Mouse (Mus musculus) hindbrain, embryonic 13.5 days (tissue): ENCODE measurements around the gene Rhod. TPM values are rescaled to one million over a fixed set of nuclear protein-coding genes. Genes with fewer than 3 reads are reported as not detected.
A peak's percentile ranks its signal among the peaks of the same experiment; 100 is the strongest.

Experiments
- ATAC-seq: fragments of 200-750 bp; cut with Nextera tagmentation; 2 replicates; pipeline ENCODE4 v1.8.0; 2017; ENCODE audit warnings: moderate TSS enrichment; ENCODE audit not compliant: low FRiP score
- H3K27ac ChIP-seq: fragments of 300-500 bp; sonication (generic); 2 replicates; pipeline ENCODE4 v1.5.1; 2015; ENCODE audit warnings: inconsistent platforms, mild to moderate bottlenecking, moderate library complexity
- H3K27me3 ChIP-seq: fragments of 300-500 bp; sonication (generic); 2 replicates; pipeline ENCODE4 v1.6.1; 2015; ENCODE audit warnings: mild to moderate bottlenecking, inconsistent platforms
- H3K36me3 ChIP-seq: fragments of 300-500 bp; sonication (generic); 2 replicates; pipeline ENCODE4 v1.6.1; 2015; ENCODE audit warnings: mild to moderate bottlenecking, inconsistent platforms
- H3K4me1 ChIP-seq: fragments of 300-500 bp; sonication (generic); replicated peaks from 2 replicates; pipeline ENCODE4 v1.6.1; 2015; ENCODE audit warnings: inconsistent platforms
- H3K4me2 ChIP-seq: fragments of 300-500 bp; sonication (generic); 2 replicates; pipeline ENCODE4 v1.6.1; 2015; ENCODE audit warnings: inconsistent platforms, mild to moderate bottlenecking, moderate library complexity
- H3K4me3 ChIP-seq: fragments of 300-500 bp; sonication (generic); 2 replicates; pipeline ENCODE4 v1.5.1; 2015; ENCODE audit warnings: mild to moderate bottlenecking, inconsistent platforms
- H3K9ac ChIP-seq: fragments of 300-500 bp; sonication (generic); 2 replicates; pipeline ENCODE4 v1.6.1; 2015; ENCODE audit warnings: mild to moderate bottlenecking, inconsistent platforms
- H3K9me3 ChIP-seq: fragments of 300-500 bp; sonication (generic); 2 replicates; pipeline ENCODE4 v1.6.1; 2016; ENCODE audit warnings: inconsistent platforms
- WGBS: fragments of 180-500 bp; shearing (Covaris S2); methylation state at CpG from one replicate; pipeline ENCODE4 v1.1.7; 2015; 5-methylcytosine and 5-hydroxymethylcytosine counted together
- polyA plus RNA-seq: library from polyadenylated mRNA; unstranded; fragments of >200 nt; fragmentation: Nextera tagmentation; extraction: Ambion mirVana; gene quantifications from 2 replicates; pipeline ENCODE4 v1.2.1, GENCODE M21; 2015

The Rhod gene
- polyA plus RNA-seq, 1 experiment from 2014 or later = 7.8 TPM

DNA sequence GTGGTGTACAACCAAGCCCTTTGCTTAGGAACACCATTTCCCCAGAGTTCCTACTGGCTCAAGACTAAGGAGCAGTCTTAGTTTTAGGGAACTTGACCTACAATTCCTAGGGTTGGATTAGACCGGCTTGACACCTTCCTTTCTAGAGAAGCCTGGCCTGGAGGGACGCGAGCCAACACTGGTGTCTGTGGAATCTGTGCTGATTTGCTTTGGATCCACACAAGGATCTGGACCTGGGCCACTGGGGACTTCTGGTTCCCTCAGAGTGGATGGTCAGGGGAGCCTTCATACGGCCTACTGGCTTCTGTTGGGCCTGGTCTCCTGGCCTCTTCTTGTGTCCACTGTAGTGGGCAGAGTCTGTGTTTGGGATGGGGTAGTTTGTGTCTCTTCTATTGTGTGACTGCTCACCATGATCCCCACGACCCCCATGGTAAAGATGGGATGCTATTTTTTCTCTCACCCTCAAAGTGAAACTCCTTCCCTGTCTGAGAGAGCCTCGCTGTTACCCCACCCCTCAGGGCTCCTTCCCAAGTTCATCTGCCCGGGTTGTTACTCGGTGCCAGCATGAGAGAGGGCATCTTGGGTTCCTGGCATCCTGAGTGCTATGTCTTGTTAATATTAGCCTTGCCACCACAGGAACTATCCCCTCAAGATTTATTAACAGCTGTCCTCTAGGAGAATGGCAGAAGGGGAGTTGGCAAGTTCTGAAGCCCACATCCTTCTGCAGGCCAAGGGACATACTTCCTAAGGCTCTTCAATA lies 7.6 kb upstream of the Rhod start:
- no peaks in the 10 kb centered on the region for H3K9me3 ChIP-seq
- no peaks in the 10 kb centered on the region for H3K36me3 ChIP-seq
- no peak overlapping the region for H3K4me2 ChIP-seq
- no peak for ATAC-seq
- H3K4me3 ChIP-seq = no peak overlapping the region
- peaks cover 3% of the 10 kb centered on the region for H3K4me1 ChIP-seq
- WGBS = 89% methylated on average over 8 of the region's 8 CpGs
- no peaks in the 10 kb centered on the region for H3K27me3 ChIP-seq
- no peak overlapping the region for H3K9ac ChIP-seq
- H3K27ac ChIP-seq = no peak overlapping the region

DNA sequence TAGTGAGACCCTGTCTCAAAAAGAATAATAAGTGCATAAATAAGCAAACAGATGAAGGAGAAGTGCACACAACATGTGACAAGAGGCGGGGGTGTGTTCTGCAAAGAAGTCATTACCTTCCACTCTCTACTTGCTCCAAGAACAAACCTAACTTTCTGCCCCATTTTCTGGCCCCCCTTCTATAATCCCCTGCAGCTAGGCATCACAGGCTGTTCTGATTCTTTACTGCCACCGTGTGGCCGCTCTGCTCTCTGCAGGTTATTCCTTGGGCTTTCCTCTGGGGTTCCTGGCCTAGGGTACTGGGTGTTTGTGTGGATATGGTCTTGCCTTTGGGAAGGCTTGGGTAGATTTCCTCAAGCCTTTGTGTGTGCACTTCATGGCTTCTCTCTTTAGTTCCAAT lies 3.2 kb upstream of the Rhod start:
- ATAC-seq = no peak

DNA sequence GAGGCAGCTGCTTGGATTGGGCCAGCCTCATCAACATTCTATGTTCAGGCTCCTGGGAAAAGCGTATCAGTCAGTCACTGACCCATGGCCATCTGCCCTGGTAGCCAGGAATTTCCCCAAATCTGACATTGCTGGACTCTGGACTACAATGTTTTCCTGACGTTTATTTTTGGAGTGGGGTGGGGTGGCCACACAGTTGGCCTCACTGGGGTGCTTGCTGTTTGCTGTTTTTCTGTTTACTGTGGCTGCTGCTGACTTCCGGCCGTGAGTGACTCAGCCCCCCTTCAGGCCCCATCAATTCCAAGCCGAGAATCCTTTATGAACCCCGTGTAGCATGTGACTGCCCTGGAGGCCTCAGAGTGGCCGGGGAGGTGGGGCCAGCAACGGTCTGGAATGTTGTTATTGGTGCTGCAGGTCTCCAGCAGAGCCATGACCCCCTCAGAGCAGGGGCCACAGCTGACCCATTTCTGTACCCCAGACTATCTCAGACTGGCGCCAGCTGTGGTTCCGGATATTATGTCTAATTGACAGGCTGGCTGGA lies 2.5 kb upstream of the Rhod start:
- H3K9ac ChIP-seq = no peak overlapping the region
- H3K4me1 ChIP-seq = peaks cover 19% of the 10 kb centered on the region
- WGBS = 30% methylated on average over 10 of the region's 10 CpGs
- H3K4me3 ChIP-seq = no peak overlapping the region
- peaks cover 35% of the 10 kb centered on the region for H3K27me3 ChIP-seq
- H3K27ac ChIP-seq = 0 out of 2 replicates have a peak overlapping the region, but pooled peaks have one; percentile 6
- H3K9me3 ChIP-seq = no peaks in the 10 kb centered on the region
- no peak overlapping the region for H3K4me2 ChIP-seq
- no peak for ATAC-seq
- no peaks in the 10 kb centered on the region for H3K36me3 ChIP-seq

More for the DNA sequence above, 3.2 kb upstream of the Rhod start:
- peaks cover 19% of the 10 kb centered on the region for H3K4me1 ChIP-seq
- peaks cover 35% of the 10 kb centered on the region for H3K27me3 ChIP-seq
- 11% methylated on average over 3 of the region's 3 CpGs for WGBS
- H3K4me3 ChIP-seq = no peak overlapping the region
- H3K27ac ChIP-seq = no peak overlapping the region
- H3K36me3 ChIP-seq = no peaks in the 10 kb centered on the region
- no peak overlapping the region for H3K4me2 ChIP-seq
- H3K9me3 ChIP-seq = no peaks in the 10 kb centered on the region
- no peak overlapping the region for H3K9ac ChIP-seq

DNA sequence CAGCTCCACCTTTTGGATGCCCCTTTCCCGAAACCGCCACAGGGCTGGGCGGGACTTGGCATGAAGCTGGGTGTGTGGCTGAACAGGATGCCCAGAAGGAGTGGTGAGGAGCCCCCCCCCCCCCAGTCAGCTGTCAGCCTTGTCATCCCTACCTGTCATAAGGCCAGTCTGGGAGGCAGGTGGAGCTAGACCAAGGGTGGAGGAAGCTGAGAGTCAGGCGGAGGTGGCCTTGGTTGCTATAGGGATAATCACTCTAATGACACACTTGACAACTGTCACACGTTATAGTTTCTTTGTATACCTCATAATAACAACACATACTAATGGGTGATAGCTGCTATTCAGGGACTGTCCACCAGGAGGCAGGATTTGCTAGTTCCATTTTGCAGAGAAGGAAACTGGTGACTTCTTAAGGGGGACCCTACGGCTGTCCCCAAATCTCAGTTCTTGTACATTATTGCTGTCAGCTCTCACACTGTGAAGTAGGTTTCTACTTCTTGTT lies 1.9 kb upstream of the Rhod start:
- Histone ChIP-seq H3K36me3 (no peaks in the 10 kb centered on the region), H3K4me1 (peaks cover 19% of the 10 kb centered on the region), H3K9me3 (no peaks in the 10 kb centered on the region), H3K4me2 (no peak overlapping the region), H3K4me3 (no peak overlapping the region), H3K9ac (no peak overlapping the region), H3K27ac (no peak overlapping the region), H3K27me3 (peaks cover 35% of the 10 kb centered on the region)
- WGBS = 29% methylated on average over 6 of the region's 6 CpGs
- no peak for ATAC-seq

DNA sequence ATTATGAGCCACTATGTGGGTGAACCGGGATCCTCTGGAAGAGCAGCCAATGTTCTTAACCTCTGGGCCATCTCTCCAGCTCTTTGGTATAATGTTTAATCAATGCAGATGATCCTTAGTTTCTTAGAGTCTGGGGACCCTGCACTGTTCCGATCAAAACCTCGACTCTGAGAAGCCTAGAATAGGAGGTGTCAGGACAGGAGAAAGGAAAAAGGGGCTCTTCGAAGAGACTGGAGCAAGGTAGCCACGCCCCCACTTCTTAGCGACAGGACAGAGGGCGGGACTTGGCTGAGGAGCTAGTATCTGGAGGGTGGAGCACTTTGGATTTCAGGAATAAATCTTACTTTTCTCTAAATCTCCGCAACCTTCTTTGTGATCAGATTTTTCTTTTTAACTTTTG lies 990 bp upstream of the Rhod start:
- H3K4me2 ChIP-seq = no peak overlapping the region
- no peak for ATAC-seq
- WGBS = 15% methylated on average over 8 of the region's 8 CpGs

DNA sequence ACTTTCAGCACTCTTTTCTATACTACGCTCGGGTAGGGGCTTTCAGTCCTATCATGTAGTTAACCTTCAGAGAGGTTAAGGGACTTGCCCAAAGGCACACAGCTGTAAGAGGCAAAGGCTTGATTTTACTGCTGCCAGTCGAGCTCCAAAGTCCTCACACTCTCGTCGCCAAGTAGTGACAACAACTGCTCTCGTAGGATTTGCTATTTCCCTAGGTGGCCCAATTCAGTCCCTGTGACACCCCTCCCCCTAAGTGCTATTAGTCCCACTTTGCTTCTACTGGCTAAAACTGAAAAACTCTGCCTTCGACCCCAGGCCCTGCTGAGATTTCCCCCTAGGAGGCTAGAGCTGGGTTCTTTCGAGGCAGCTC lies 456 bp downstream of the Rhod start:
- 11% methylated on average over 8 of the region's 8 CpGs for WGBS
- no peaks in the 10 kb centered on the region for H3K36me3 ChIP-seq
- H3K9me3 ChIP-seq = no peaks in the 10 kb centered on the region
- H3K9ac ChIP-seq = peak overlapping the region; percentile 66
- H3K4me1 ChIP-seq = peaks cover 19% of the 10 kb centered on the region
- H3K27ac ChIP-seq = no peak overlapping the region
- H3K4me3 ChIP-seq = peak overlapping the region; percentile 44
- peaks cover 35% of the 10 kb centered on the region for H3K27me3 ChIP-seq
- no peak for ATAC-seq
- peak overlapping the region; percentile 84 for H3K4me2 ChIP-seq

More for the DNA sequence above, 990 bp upstream of the Rhod start:
- H3K4me3 ChIP-seq = no peak overlapping the region
- peaks cover 35% of the 10 kb centered on the region for H3K27me3 ChIP-seq
- H3K36me3 ChIP-seq = no peaks in the 10 kb centered on the region
- H3K4me1 ChIP-seq = peaks cover 19% of the 10 kb centered on the region
- no peak overlapping the region for H3K27ac ChIP-seq
- no peaks in the 10 kb centered on the region for H3K9me3 ChIP-seq
- H3K9ac ChIP-seq = no peak overlapping the region

DNA sequence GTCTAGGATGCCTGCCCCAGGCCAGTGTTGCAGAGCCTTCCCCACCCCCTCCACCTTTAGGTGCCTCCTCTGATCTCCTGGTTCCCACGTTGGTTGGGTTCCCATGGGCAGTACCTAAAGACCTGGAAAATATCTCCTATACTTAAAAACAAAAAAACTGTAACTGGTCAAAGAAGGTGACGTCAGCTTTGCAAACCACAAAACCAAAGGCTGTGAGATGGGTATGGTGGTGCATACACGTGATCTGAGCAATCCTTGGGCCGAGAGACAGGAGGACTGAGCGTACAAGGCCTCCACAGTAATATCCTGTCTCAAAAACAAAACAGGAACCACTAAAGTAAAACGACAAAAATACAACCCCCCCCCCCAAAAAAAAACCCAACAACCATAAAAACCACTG lies 1.3 kb downstream of the Rhod start:
- 74% methylated on average over 6 of the region's 6 CpGs for WGBS

DNA sequence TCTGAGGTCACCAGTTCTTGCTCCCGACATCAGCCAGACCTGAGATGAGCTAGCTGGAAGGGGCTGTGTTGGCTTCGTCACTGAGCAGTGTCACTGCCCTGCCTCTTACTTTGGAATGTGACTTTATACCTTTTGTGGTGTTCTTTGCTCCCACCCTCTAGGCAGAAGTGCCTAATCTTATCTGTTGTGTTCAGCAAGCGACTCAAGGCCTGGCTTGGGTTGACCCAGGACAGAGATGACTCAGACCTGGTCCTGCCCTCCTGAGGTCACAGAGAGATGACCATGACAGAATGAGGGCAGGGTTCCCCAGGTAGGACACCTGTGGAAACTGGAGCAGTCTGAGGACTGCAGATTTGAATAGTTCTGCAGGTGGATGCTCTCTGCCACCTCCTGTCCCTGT lies 3.0 kb downstream of the Rhod start:
- ATAC-seq = no peak
- H3K4me2 ChIP-seq = no peak overlapping the region
- H3K36me3 ChIP-seq = no peaks in the 10 kb centered on the region
- H3K4me3 ChIP-seq = no peak overlapping the region
- 90% methylated on average over 3 of the region's 3 CpGs for WGBS
- H3K9me3 ChIP-seq = no peaks in the 10 kb centered on the region
- peaks cover 14% of the 10 kb centered on the region for H3K4me1 ChIP-seq
- peaks cover 35% of the 10 kb centered on the region for H3K27me3 ChIP-seq
- H3K27ac ChIP-seq = no peak overlapping the region
- H3K9ac ChIP-seq = no peak overlapping the region

More for the DNA sequence above, 1.3 kb downstream of the Rhod start:
- Histone ChIP-seq H3K36me3 (no peaks in the 10 kb centered on the region), H3K4me1 (peaks cover 19% of the 10 kb centered on the region), H3K4me3 (no peak overlapping the region), H3K27ac (no peak overlapping the region), H3K4me2 (no peak overlapping the region), H3K9me3 (no peaks in the 10 kb centered on the region), H3K27me3 (peaks cover 35% of the 10 kb centered on the region), H3K9ac (no peak overlapping the region)
- ATAC-seq = no peak

DNA sequence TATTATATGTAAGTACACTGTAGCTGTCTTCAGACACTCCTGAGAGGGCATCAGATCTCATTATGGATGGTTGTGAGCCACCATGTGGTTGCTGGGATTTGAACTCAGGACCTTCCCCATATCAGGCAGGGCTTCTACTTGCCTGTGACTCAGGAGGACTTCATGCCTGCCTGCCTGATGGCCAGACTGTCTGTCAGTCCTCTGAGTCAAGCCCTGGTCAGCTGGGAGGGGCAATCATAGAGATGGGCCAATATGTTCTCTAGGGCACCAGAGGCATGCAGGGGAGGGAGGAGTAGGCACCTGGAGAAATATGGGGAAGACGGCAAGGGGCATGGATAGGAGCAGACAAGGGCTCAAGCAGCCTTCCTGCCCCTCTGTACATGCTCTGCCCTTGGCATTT lies 4.2 kb downstream of the Rhod start:
- WGBS = 92% methylated on average over 1 of the region's 1 CpGs
- no peak overlapping the region for H3K4me3 ChIP-seq
- H3K9ac ChIP-seq = no peak overlapping the region
- no peaks in the 10 kb centered on the region for H3K36me3 ChIP-seq
- no peak overlapping the region for H3K27ac ChIP-seq
- ATAC-seq = no peak
- no peak overlapping the region for H3K4me2 ChIP-seq
- H3K4me1 ChIP-seq = peaks cover 12% of the 10 kb centered on the region
- H3K9me3 ChIP-seq = no peaks in the 10 kb centered on the region
- H3K27me3 ChIP-seq = peaks cover 25% of the 10 kb centered on the region

DNA sequence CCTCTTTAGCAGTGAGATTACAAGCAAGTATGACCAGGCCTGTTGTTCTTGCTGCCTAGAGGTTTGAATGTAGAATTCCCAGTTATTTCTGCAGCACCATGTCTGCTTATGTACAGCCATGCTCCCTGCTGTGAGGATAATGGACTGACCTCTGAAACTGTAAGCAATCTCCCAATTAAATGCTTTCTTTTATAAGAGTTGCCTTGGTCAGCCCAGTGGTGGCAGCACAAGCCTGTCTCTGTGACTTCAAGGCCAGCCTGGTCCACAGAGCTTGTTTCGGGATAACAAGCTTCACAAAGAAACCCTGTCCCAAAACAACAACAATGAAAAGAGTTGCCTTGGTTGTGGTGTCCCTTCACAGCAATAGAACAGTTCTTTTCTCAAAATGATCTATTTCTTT lies 5.5 kb downstream of the Rhod start:
- no peak for ATAC-seq
- no peak overlapping the region for H3K4me2 ChIP-seq

DNA sequence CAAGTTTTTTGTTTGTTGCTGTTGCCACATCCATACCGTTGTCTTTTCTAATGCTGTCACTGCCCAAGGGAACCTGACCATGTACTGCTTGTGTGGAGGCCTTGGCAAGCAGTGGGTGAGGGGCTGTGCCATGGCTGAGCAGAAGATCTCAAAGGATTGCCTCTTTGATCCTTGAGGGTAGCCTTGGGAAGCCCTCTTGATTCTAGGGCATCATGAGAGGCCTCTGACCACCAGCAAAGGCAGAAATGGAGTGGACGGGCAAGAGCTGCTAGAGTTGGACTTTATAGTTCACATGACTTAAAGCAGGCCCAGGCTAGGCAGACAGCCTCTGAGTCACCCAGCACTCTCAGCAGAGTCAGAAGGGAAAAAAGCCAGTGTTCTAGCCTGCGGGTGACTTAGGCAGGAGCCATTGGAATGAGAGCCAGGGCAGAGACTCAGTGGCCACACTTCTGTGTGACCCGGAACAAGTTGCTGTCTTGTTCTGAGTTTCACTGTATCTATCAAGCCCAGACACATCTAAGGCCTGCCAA lies 9.1 kb downstream of the Rhod start:
- Histone ChIP-seq H3K9me3 (no peaks in the 10 kb centered on the region), H3K36me3 (no peaks in the 10 kb centered on the region), H3K27me3 (no peaks in the 10 kb centered on the region), H3K4me1 (no peaks in the 10 kb centered on the region), H3K9ac (no peak overlapping the region), H3K27ac (no peak overlapping the region), H3K4me2 (no peak overlapping the region), H3K4me3 (no peak overlapping the region)
- WGBS = 86% methylated on average over 4 of the region's 4 CpGs
- no peak for ATAC-seq

More for the DNA sequence above, 5.5 kb downstream of the Rhod start:
- no peaks in the 10 kb centered on the region for H3K9me3 ChIP-seq
- peaks cover 12% of the 10 kb centered on the region for H3K27me3 ChIP-seq
- no peaks in the 10 kb centered on the region for H3K36me3 ChIP-seq
- H3K9ac ChIP-seq = no peak overlapping the region
- H3K4me3 ChIP-seq = no peak overlapping the region
- H3K4me1 ChIP-seq = no peaks in the 10 kb centered on the region
- H3K27ac ChIP-seq = no peak overlapping the region
- 88% methylated on average over 1 of the region's 1 CpGs for WGBS

DNA sequence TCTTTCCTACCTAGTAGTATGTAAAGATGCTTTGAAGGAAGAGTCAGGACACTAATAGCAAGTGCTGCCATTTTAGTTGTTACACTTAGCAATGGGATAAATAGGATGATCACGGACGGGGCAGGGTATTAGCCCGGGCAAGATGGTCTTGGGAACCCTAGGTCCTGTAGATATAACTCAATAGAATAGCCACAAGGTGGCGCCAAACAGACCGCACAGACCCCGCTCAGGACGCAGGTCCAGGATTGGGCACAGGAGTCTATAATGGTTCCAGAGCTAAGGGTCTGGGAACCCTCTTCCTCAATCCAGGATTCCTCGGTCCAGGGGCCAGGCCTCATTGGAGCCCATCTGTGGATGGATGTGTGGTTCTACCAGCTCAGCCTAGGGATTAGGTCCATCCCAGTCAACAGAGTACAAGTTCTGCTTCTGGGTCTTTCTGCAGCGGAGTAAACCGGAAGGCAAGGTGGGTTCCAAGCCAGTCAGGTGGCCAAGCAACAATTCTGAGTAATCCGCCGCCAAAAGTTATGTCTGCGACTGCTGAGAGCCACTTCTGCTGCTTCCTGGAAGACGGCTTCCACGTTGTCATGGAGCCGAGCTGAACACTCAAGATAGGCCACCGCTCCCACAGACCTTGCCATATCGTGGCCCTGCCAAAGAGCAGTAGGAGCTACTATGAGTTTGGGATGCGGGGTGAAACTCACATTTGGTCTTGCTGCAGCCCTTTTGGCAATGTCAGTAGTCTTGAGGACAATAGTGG lies 13.4 kb downstream of the Rhod start:
- no peak overlapping the region for H3K27ac ChIP-seq
- H3K4me3 ChIP-seq = no peak overlapping the region
- 74% methylated on average over 19 of the region's 19 CpGs for WGBS
- no peaks in the 10 kb centered on the region for H3K36me3 ChIP-seq
- H3K9me3 ChIP-seq = no peaks in the 10 kb centered on the region
- no peak for ATAC-seq
- H3K9ac ChIP-seq = no peak overlapping the region
- no peak overlapping the region for H3K4me2 ChIP-seq
- no peaks in the 10 kb centered on the region for H3K27me3 ChIP-seq
- H3K4me1 ChIP-seq = no peaks in the 10 kb centered on the region
